Mouse (Mus musculus) bone marrow, adult 2 months (tissue): ENCODE data around the gene Fcgrt.

Experiments
- CTCF ChIP-seq: fragments of 200-500 bp; IDR thresholded peaks from 2 replicates; pipeline ENCODE4 v1.5.1; 2011; ENCODE audit warnings: low read length, control low read depth; ENCODE audit not compliant: control insufficient read depth, insufficient read depth
- POLR2A ChIP-seq: fragments of 200-500 bp; IDR thresholded peaks from 2 replicates; pipeline ENCODE4 v1.6.1; 2011; ENCODE audit warnings: low read depth, mild to moderate bottlenecking, control low read depth, low read length, borderline replicate concordance; ENCODE audit not compliant: control insufficient read depth

GRCm38 (mm10) chr7:45082401-45083299 lies 21.0 kb downstream of the Fcgrt start:
- TF ChIP-seq POLR2A (peak; percentile 66; the same call in 1 of the 2 replicates), CTCF (peak; percentile 36; the same call in 1 of the 2 replicates)
